Mouse (Mus musculus) left cerebral cortex, postnatal 14 days (tissue): ENCODE data around the gene D10Wsu102e. TPM values are rescaled to one million over a fixed set of nuclear protein-coding genes. Genes with fewer than 3 reads are reported as not detected.
A peak's percentile ranks its signal among the peaks of the same experiment; 100 is the strongest.

Source experiments
- DNase-seq, 2 experiments: peaks; one replicate each; pipeline ENCODE4 v3.0.0; 2021 to 2022; ENCODE audit warnings: low spot score in 2 of 2, mixed read lengths in 1 of 2
- intact Hi-C: fragments of 180-260 bp; cut with DNase I; formaldehyde crosslinking; loops from one replicate; pipeline ENCODE4 v1.15.1; 2025
- long read RNA-seq, 2 experiments: library from polyadenylated mRNA; stranded (forward); transcript quantifications; one replicate each; pipeline ENCODE4 v2.0.0; 2021
- total RNA-seq, 2 experiments: library from RNA; stranded (reverse); gene quantifications; 2 replicates each; pipeline ENCODE4 v1.2.3; 2021

Gene D10Wsu102e
- total RNA-seq, result 1 to 10 TPM; 2.5 to 2.9 TPM
- long read RNA-seq, experiment 1, full-length matches to known transcripts, result 19 of 21 reads
- long read RNA-seq, experiment 1, partial matches to known transcripts, result 0 of 21 reads
- long read RNA-seq, experiment 1, other reads (novel, unspliced or antisense), result 2 of 21 reads
- long read RNA-seq, experiment 2, full-length matches to known transcripts, result 7 of 9 reads
- long read RNA-seq, experiment 2, partial matches to known transcripts, result 1 of 9 reads
- long read RNA-seq, experiment 2, other reads (novel, unspliced or antisense), result 1 of 9 reads

- intact Hi-C loops, result loop anchor here (2.0 to 10.0 kb wide), 2 partner anchors 185 to 455 kb away; no protein-coding TSS in a partner anchor
- peak; percentile 97 to 98 for DNase-seq
Observed at GRCm38 (mm10) chr10:83359956-83360355, at the start of gene D10Wsu102e. Gene D10Wsu102e, plus strand, starts transcription at chr10:83360221.

- intact Hi-C loops, result no loop called here
- no peak for DNase-seq
Observed at GRCm38 (mm10) chr10:83310356-83310755, 49.7 kb upstream of the D10Wsu102e start.

DNA sequence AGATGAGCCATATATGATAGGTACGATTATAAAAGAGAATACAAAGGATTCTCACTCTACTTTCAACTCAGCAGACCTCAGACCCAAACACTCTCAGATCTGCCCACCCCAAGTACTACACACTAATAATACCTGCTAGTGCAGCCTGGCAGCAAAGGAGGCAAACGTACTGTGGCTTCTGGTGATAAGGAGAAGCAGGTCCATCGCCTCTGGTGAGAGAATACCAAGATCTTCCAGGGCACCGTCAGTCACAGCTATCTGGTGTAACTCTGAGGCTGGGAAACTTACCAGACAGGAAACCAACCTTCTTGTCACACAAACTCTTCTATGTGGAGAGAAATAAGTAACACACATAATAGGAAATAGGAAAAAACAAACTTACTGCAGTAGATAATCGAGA is 47.0 kb upstream of the D10Wsu102e start:
- intact Hi-C loops, result no loop called here
- no peak for DNase-seq

GRCm38 (mm10) chr10:83320396-83320795 is 39.6 kb upstream of the D10Wsu102e start:
- intact Hi-C loops, result no loop called here
- DNase-seq, result no peak

DNA sequence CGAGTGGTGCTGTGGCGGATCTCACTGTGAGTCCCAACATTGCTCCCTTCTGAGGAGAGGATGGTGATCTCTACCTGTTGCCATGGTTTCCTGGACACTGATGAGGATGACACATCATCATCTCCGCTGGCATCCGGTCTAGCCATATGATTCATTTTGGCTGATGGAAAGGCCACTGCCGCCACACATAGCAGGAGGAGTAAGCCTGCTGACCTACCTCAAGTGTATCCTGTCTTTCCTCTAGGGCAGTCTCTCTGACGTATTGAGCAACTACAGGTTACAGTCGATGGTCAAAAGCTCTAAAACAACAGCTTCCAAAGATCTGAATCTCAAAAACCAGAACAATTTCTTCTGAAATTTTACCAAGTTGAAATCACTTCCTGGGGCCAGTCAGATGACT is 39.2 kb upstream of the D10Wsu102e start:
- intact Hi-C loops, result no loop called here

DNA sequence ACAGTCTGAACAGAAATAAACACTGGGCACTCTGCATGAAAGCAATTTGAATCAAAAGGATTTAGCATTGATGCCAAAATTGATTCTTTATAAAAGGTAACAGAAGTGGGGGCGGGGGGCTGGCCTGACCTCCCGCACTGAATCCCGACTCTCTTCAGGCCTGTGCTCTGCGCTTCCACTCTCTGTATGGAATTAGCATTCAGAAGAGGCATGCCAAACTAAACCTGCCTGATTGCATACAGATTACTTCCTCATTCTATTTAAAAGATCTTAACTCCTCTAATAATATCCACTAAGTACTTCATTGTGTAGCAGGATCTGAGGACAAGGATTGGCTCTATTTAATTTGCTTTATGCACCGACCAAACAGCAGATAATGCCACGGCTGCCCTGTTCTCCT is 38.5 kb upstream of the D10Wsu102e start:
- no peak for DNase-seq
- intact Hi-C loops, result no loop called here

More for the DNA sequence above, 39.2 kb upstream of the D10Wsu102e start:
- DNase-seq, result no peak

- DNase-seq, result no peak
- intact Hi-C loops, result no loop called here
Observed at GRCm38 (mm10) chr10:83322551-83323100, 37.4 kb upstream of the D10Wsu102e start.

GRCm38 (mm10) chr10:83324871-83325270 is 35.1 kb upstream of the D10Wsu102e start:
- intact Hi-C loops, result no loop called here
- DNase-seq, result no peak

GRCm38 (mm10) chr10:83325903-83326302 is 34.1 kb upstream of the D10Wsu102e start:
- intact Hi-C loops, result no loop called here
- DNase-seq, result no peak

- intact Hi-C loops, result no loop called here
- no peak for DNase-seq
Observed at GRCm38 (mm10) chr10:83326648-83327285, 33.3 kb upstream of the D10Wsu102e start.

DNA sequence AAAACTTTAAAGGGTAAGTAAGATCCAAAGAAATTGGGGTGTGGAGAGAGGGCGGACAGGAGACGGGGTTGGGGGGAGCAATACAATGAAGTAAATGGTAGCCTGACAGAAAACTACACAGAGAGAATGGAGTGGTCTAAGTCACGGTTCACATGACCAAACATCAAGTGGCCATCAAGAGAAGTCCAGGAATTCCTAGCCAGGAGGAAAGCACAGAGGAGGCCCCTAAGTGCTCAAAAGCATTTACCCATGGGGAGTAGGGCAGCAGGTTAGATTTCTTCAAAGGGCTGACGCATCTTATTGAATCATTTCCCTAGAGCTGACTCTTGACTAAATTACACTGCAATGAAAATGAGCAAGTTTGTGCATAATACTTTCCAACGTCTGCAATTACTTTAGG is 31.2 kb upstream of the D10Wsu102e start:
- DNase-seq, result no peak
- intact Hi-C loops, result no loop called here

DNA sequence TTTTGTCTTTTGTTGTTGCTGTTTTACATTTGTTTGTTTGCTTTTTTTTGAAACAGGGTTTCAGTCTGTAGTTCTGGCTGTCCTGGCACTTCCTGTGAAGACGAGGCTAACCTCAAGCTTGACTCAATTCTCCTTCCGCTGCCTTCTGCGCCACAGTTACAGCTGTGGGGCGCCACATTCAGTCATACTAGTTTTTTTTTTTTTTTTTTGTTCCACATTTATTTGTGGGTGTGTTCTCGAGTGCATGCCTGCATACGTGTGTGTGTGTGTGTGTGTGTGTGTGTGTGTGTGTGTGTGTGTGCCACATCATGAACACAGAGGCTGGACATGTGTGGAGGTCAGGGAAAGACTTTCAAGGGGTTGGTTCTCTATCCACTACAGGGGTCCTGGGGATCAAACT is 29.7 kb upstream of the D10Wsu102e start:
- no peak for DNase-seq
- intact Hi-C loops, result no loop called here

- DNase-seq, result no peak
- intact Hi-C loops, result no loop called here
Observed at GRCm38 (mm10) chr10:83331811-83332210, 28.2 kb upstream of the D10Wsu102e start.

GRCm38 (mm10) chr10:83332581-83332980 is 27.4 kb upstream of the D10Wsu102e start:
- intact Hi-C loops, result no loop called here
- DNase-seq, result no peak

GRCm38 (mm10) chr10:83336336-83336735 is 23.7 kb upstream of the D10Wsu102e start:
- intact Hi-C loops, result no loop called here
- no peak for DNase-seq

DNA sequence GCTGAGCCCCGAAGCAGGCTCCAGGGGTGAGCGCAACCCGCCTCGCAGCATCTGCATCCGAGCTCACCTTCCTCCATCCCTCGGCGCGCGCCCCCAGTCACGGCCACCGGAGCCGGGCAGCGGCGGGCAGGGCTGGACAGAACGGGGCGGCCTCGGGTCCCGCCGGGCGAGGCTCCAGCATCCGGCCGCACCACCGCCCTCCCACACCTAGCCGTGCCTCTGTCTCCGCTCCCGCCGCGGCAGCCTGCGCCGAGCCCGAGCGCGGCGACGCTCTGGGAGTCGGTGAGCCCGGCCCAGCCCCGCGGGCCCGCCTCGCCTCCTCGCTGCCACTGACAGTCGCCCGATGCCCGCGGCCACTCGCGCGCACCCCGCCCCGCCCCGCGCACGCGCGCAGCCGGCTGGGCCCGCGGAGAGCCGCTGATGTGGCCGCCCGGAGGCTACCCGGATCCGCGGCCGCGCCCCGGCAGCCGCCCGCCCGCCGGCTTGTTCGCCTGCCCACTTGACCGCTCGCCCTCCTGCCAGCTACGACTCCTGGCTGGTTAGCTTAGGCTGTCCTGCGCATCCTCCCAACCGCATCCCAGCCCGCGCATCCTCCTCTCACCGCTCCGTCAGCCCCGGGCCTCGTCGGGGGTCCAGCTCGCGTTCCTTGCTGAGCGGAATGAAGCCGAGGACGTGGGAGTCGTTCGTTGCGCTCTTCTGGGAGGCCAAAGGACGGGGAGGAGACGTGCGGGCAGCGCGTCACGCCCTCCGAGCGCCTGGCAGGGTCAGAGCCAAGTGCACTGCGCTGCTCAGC is 22.7 kb upstream of the D10Wsu102e start, which contains the start of gene Slc41a2:
Gene Slc41a2, minus strand, starts transcription at position 724 of the 793 bp plus-strand sequence.
- intact Hi-C loops, result no loop called here
- peak; percentile 54 to 70 for DNase-seq

GRCm38 (mm10) chr10:83337971-83338598 is 21.9 kb upstream of the D10Wsu102e start:
- DNase-seq, result no peak
- intact Hi-C loops, result no loop called here

- intact Hi-C loops, result no loop called here
- no peak for DNase-seq
Observed at GRCm38 (mm10) chr10:83341226-83341625, 18.8 kb upstream of the D10Wsu102e start.

- intact Hi-C loops, result no loop called here
- DNase-seq, result peak in 1 of 2 experiments; percentile 24
Observed at GRCm38 (mm10) chr10:83343171-83343570, 16.9 kb upstream of the D10Wsu102e start.
